Mouse (Mus musculus) fibroblast of lung, adult 2 months (primary cell): ENCODE measurements around the gene Acads.
"Not testable (repeated sequence)": the region's sequence is repeated elsewhere in the genome, so short reads cannot be mapped to it uniquely, and the experiment has no call there.

Experiments used
- DNase-seq: peaks from one replicate; pipeline ENCODE4 v3.0.0-alpha.2; 2011; ENCODE audit warnings: low read depth

Acads gene

DNA sequence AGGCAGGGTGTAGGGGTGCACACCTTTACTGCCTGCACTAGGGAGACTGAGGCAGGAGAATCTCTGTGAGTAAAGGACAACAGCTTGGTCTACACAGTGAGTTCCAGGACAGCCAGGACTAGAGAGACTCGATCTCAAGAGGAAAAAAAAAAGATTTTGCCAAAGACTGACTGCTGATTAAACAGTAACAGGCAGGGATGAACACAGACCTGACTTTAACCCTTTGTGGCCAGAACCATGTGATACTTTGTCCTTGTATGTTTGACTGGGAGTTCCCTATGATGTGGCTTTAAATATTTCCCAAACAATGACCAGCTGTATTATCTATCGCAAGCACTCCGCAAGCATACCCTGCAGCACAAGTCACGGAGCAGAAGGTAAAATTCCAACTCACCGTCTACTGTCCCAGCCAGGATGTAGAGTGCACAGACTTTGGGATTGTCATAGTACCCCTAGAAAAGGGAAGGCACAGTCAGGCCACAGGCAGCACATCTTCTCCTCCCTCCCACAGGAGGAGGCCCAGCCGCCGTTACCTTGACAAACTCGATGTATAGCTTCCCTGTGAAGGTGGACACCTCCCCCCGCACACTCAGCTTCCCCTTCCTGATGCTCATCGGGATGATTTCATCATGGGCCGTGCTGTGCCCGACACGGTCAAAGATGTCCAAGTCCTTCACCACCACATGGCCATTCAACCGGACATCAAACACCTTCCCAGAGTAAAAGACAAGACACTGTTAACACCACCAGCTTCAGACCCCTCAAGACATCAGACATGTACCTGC lies 30.7 kb upstream of the Acads start:
- no peak for DNase-seq

- not testable (repeated sequence) for DNase-seq
These were observed 29.7 kb upstream of the Acads start for GRCm38 (mm10) chr5:115148872-115149271.

- DNase-seq = no peak
These were observed 29.2 kb upstream of the Acads start for GRCm38 (mm10) chr5:115148378-115148777.

- DNase-seq = no peak
These were observed 28.2 kb upstream of the Acads start for GRCm38 (mm10) chr5:115147388-115147787.

- DNase-seq = no peak
These were observed 27.6 kb upstream of the Acads start for GRCm38 (mm10) chr5:115146747-115147130.

- no peak for DNase-seq
These were observed 27.0 kb upstream of the Acads start for GRCm38 (mm10) chr5:115145976-115146746.

- DNase-seq = no peak
These were observed 26.3 kb upstream of the Acads start for GRCm38 (mm10) chr5:115145253-115145968.

GRCm38 (mm10) chr5:115144471-115144870 lies 25.3 kb upstream of the Acads start:
- no peak for DNase-seq

DNA sequence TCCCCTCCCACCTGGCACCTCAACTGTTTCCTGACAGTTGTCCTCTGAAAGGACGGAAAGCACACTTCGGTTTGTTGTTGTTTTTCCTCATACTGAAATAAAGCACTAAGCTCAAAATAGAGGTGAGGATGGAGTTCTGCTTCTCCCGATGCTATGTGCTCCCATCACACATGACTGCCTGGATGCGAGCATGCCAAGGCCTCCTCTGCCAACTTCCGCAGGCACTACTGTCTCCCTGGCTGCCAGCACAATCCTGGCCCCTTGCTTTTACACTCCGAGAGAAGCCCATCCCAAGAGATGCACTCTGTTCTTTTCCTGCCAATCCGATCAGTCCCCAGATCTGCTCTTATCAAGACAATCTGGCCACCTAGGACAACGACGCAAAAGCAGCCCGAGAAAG lies 24.4 kb upstream of the Acads start:
- DNase-seq = no peak

DNA sequence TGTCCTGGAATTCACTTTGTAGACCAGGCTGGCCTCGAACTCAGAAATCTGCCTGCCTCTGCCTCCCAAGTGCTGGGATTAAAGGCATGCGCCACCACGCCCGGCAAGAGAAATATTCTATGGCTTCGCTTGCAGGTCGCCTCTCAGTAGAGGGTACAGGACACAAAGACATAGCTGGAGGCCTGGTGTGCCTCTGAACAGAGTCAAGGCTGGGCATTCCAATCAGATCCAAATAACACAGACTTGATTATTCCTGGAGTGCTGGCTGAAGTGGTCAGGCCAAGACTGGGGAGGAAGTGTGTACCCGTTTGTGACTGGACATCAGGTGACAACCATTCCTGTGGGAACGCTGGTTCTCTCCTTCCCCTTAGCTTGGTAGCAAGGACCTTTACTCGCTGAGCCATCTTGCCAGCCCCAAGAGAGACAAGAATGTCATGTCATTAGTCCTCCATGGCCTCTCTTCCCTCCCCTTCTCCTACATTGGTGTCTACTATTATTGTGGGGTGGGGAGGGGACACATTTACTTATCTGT lies 23.1 kb upstream of the Acads start:
- no peak for DNase-seq

DNA sequence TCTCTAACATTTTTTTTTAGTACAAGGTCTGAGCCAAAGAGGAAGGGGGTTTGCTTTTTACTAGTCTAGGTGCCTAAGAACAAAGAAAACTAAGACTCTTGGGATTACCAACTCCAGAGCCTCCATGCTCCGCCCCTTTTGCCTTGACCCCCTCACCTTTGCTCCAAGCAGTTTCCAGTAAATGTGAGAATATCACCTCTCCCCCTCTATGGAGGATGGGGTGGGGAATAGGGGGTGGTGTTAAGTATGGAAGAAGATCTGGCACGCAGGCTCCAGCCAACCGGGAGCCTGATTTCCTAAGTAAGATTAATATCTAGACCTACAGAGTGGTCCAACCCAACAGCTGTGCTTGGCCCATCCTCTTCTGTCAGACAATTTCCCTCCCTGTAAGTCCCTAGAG lies 21.6 kb upstream of the Acads start:
- DNase-seq = no peak

GRCm38 (mm10) chr5:115139124-115139523 lies 20.0 kb upstream of the Acads start:
- DNase-seq = no peak

DNA sequence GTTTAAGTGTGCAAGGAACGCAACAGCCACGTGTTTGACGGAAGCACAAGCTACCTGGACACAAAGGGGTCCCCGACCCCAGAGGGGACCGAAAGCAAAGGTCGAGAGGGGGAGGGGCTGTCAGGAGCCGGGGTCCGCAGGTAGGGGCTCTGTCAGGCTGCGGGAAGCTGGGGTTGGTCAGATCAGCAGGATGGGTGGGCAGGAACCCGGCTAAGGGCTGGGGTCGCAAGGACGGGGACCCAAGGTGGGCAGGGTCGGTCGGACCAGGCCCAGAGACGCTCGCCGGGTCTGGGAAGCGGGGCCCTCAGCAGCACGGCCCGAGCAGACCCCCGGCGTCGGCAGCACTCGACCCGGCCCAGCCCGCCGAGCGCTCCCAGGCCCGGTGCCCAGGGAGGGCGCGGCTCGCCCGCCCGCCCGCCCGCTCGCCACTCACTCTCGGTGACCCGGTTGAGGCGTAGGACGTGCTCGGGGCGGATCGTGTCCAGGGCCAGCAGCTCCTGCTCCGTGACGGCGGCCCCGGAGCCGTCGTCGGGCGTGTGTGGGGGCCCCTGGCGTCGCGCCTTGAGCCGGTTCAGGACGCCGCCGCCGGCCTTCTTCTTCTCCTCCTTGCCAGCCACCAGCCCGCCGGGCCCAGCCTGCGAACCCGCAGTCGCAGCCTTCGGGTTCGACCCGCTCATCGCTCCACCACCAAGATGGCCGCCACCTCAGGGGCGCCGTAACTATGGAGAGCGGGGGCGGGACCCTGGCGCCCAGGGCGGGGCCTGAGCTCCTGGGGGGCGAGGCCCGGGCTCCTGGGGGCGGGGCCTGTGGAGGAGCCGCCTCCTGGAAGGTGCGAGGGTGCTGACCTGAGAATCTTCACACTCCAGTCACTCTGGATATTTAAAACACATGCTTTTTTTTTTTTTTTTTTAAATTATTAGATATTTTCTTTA lies 15.4 kb upstream of the Acads start, which contains the start of gene Unc119b:
TSS of gene Unc119b (minus strand) at position 742 of the 932 bp plus-strand sequence.
- peak; percentile 44 for DNase-seq

DNA sequence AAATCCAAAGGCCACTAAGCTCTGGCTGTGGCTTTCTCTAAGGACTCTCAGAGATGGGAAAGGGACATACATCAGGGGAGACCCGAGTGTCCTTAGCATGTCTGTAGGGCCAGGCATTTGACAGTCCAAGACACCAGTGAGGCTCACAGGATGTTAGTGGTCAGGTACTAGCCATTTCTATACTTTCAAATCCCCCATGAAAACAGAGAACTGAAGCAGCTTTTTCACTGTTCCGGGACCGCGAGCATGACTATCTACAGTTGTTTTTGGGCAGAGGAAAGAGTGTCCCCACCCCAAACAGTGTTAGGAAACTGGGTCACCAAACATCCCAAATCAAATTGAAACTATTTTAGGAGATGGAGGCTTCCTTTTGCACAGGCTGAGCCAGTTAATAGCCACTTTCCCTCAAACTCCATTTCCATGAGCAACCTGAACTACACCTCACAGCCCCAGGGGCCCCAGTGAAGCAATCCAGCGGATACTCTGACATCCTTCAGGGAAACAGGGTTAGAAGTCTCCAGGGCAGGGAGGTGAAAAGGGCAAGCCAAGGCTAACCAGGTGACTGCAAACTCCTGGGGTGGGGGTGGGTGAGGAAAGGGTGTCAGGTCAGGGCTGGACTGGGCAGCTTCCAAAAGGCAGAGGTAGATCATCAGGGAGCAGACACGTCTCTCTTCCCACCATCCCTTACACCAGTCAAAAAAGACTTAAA lies 14.4 kb upstream of the Acads start:
- DNase-seq = no peak

- no peak for DNase-seq
These were observed 13.3 kb upstream of the Acads start for GRCm38 (mm10) chr5:115132465-115132864.

GRCm38 (mm10) chr5:115129328-115129727 lies 10.2 kb upstream of the Acads start:
- no peak for DNase-seq

DNA sequence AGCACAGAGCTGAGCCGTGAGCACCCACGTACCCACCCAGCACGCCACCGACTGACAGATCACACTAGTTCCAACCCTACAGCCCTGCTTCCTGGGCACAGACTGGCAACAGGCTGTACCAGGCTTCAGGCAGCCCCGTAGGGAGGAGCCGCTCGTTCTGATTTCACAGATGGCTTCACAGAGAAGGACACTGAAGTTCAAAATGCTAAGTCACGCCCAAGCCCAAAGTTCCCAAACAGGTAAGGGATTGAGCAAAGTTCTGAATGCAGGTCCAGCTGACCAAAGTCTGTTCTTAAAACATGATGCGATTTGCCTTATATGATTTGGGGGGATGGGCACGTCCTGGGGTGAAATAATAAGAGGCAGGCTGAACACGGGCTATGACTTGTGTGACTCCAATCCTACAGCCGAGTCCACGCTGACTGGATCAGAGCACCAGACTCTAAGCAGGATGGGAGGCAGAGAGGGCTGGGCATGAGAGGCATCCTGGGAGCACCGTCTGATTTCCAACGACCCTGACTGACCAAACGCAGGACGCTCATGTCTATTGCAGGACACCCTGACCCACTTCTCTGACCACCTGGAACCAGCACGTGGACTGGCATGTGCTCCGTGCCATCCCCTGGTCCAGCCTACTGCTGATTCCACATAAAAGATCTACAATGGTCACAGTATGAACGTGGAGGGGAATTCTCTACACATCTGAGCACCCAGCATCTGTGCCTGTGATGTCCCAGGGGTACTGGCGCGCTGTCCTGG lies 8.5 kb upstream of the Acads start:
- DNase-seq = no peak

DNA sequence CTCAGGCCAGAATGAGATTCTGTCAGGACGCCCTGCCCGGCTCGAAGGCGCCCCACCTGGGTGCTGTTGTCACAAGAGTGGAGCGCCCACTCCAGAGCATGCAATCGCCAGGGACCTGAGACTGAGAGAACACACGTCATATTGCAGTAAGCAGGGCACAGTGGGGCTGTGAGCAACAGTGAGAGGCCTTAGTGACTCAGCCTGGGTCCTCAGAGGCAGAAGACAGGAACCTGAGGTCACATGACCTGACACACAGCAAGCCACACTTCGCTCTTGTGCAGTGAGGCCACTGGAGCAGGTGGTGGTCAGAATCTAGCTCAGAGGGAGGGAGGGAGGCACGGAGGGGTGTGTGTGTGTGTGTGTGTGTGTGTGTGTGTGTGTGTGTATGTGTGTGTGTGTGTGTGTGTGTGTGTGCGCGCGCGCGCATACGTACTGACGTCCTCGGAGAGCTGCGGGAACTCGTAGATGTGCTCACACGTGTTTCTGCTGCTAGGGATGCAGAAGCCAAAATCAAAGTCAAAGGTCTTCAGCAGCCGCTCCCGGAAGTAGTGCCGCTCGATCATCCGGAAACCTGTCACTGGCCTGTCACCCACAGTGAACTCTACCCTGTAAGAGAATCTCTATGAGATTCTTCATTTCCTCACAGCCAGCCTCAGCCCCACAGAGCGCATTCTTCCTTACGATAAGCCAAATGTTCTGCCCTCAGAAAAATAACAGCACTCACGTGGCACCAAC lies 7.6 kb upstream of the Acads start:
- DNase-seq = no peak

DNA sequence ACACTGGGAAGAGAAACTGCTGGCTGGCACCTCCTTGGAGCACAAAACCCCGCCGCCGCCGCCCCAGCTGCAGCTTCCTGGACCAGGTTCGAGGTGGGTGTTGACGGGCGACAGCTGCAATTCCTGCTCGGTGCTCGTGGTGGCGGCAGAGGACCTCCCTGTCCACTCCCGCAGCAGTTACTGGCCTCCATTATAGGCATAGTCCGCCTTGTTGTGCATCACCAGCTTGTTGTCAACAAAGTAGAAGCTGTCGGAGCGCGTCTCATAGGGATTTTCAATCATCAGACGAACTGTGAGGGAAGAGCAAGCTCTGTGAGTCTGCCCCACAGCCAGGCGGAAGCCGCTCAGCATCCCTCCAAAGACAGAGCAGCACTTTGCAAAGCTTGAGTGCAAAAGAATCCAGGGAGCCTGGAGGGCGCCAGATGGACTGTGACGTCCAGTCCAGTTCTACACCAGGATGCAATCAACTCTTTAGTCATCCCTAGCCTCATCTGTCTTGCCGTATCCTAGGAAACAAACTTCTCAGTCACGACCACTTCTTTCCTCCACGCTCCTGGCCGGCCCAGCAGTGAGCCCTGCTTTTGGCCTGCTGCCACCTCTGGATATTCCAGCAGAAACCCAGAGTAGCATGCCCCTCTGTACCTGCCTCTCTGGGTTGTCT lies 6.2 kb upstream of the Acads start:
- peak; percentile 59 for DNase-seq
